Mouse (Mus musculus): ENCODE data around the gene Socs7. TPM values are rescaled to one million over a fixed set of nuclear protein-coding genes. Genes with fewer than 3 reads are reported as not detected.

Gene Socs7
- total RNA-seq, 1 experiment = 14.5 TPM

GRCm38 (mm10) chr11:97418834-97419539 lies 56.6 kb downstream of the Socs7 start:
- no peak for DNase-seq (ENCODE audit: low read depth, low spot score)
- peaks cover 6 to 26% of the 10 kb centered on the region in 2 experiments for H3K4me1 ChIP-seq (ENCODE audit: control insufficient read depth in 2 of 2, insufficient read depth in 2 of 2, low read length in 2 of 2, poor library complexity in 1 of 2)
- TF ChIP-seq MAFK (IDR thresholded peaks at IDR 0.05; ENCODE audit: insufficient read depth, low read depth, low read length) (no peak), HCFC1 (IDR thresholded peaks at IDR 0.05; ENCODE audit: borderline replicate concordance, insufficient read depth, low read length) (no peak), ZC3H11A (IDR thresholded peaks at IDR 0.05; ENCODE audit: borderline replicate concordance, low read depth, low read length) (no peak), CHD2 (IDR thresholded peaks at IDR 0.05; ENCODE audit: low read depth, low read length) (no peak), ZNF384 (IDR thresholded peaks at IDR 0.05; ENCODE audit: low read depth, low read length) (no peak)
- H3K36me3 ChIP-seq (ENCODE audit: control insufficient read depth, insufficient read depth, low read length, poor library complexity, severe bottlenecking) = peaks cover 2% of the 10 kb centered on the region; the same call in 1 of the 2 replicates
- in situ Hi-C loops (cut with MboI; ENCODE audit: low sequenced_read_pairs in 2 of 2, unreplicated experiment in 2 of 2) = no loop called here
- no peaks in the 10 kb centered on the region for H3K9me3 ChIP-seq (ENCODE audit: control insufficient read depth, insufficient read depth, low read depth, low read length)
- H3K27ac ChIP-seq (ENCODE audit: insufficient read depth, low read depth, low read length, poor library complexity, severe bottlenecking) = no peak overlapping the region
- H3K9ac ChIP-seq (ENCODE audit: insufficient read depth, low read depth, low read length, poor library complexity, severe bottlenecking) = no peak overlapping the region
- H3K4me3 ChIP-seq (ENCODE audit: insufficient read depth in 1 of 2, low read depth in 1 of 2, low read length in 2 of 2, poor library complexity in 1 of 2, severe bottlenecking in 1 of 2) = no peak overlapping the region

DNA sequence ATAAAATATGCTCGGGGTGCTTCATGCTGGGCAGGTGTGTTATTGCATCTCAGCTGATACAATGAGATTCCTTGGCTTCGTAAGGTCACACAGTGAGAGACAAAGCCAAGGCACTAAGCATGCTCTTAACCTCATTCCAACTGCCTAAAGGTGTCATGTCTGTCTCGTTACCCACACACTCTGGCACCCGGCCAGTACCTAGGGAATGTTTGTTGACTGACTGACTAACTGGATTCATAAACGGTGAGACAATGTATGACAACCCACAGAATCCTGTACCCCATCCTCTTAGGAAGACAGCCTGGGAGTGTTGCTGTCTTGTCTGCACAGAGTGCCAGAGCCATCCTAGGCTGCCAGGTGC lies 57.2 kb downstream of the Socs7 start:
- no peak for DNase-seq (ENCODE audit: low read depth, low spot score)
- TF ChIP-seq HCFC1 (IDR thresholded peaks at IDR 0.05; ENCODE audit: borderline replicate concordance, insufficient read depth, low read length) (no peak), CHD2 (IDR thresholded peaks at IDR 0.05; ENCODE audit: low read depth, low read length) (no peak), ZC3H11A (IDR thresholded peaks at IDR 0.05; ENCODE audit: borderline replicate concordance, low read depth, low read length) (no peak), ZNF384 (IDR thresholded peaks at IDR 0.05; ENCODE audit: low read depth, low read length) (no peak), MAFK (IDR thresholded peaks at IDR 0.05; ENCODE audit: insufficient read depth, low read depth, low read length) (no peak)
- H3K4me1 ChIP-seq (ENCODE audit: control insufficient read depth in 2 of 2, insufficient read depth in 2 of 2, low read length in 2 of 2, poor library complexity in 1 of 2) = peaks cover 4 to 23% of the 10 kb centered on the region in 2 experiments
- in situ Hi-C loops (cut with MboI; ENCODE audit: low sequenced_read_pairs in 2 of 2, unreplicated experiment in 2 of 2) = no loop called here
- H3K9ac ChIP-seq (ENCODE audit: insufficient read depth, low read depth, low read length, poor library complexity, severe bottlenecking) = no peak overlapping the region
- H3K27ac ChIP-seq (ENCODE audit: insufficient read depth, low read depth, low read length, poor library complexity, severe bottlenecking) = no peak overlapping the region
- peaks cover 2% of the 10 kb centered on the region; the same call in 1 of the 2 replicates for H3K36me3 ChIP-seq (ENCODE audit: control insufficient read depth, insufficient read depth, low read length, poor library complexity, severe bottlenecking)
- H3K4me3 ChIP-seq (ENCODE audit: insufficient read depth in 1 of 2, low read depth in 1 of 2, low read length in 2 of 2, poor library complexity in 1 of 2, severe bottlenecking in 1 of 2) = no peak overlapping the region
- H3K9me3 ChIP-seq (ENCODE audit: control insufficient read depth, insufficient read depth, low read depth, low read length) = no peaks in the 10 kb centered on the region

GRCm38 (mm10) chr11:97422507-97422906 lies 60.2 kb downstream of the Socs7 start:
- H3K4me3 ChIP-seq (ENCODE audit: insufficient read depth in 1 of 2, low read depth in 1 of 2, low read length in 2 of 2, poor library complexity in 1 of 2, severe bottlenecking in 1 of 2) = no peak overlapping the region
- H3K36me3 ChIP-seq (ENCODE audit: control insufficient read depth, insufficient read depth, low read length, poor library complexity, severe bottlenecking) = peaks cover 2% of the 10 kb centered on the region; the same call in 1 of the 2 replicates
- in situ Hi-C loops (cut with MboI; ENCODE audit: low sequenced_read_pairs in 2 of 2, unreplicated experiment in 2 of 2) = no loop called here
- H3K27ac ChIP-seq (ENCODE audit: insufficient read depth, low read depth, low read length, poor library complexity, severe bottlenecking) = no peak overlapping the region
- H3K9ac ChIP-seq (ENCODE audit: insufficient read depth, low read depth, low read length, poor library complexity, severe bottlenecking) = no peak overlapping the region
- H3K9me3 ChIP-seq (ENCODE audit: control insufficient read depth, insufficient read depth, low read depth, low read length) = no peaks in the 10 kb centered on the region
- peaks cover 2 to 15% of the 10 kb centered on the region in 2 experiments; a peak in 3 of 4 replicates for H3K4me1 ChIP-seq (ENCODE audit: control insufficient read depth in 2 of 2, insufficient read depth in 2 of 2, low read length in 2 of 2, poor library complexity in 1 of 2)
- no peak for TF ChIP-seq HCFC1 (IDR thresholded peaks at IDR 0.05; ENCODE audit: borderline replicate concordance, insufficient read depth, low read length)
- TF ChIP-seq ZC3H11A (IDR thresholded peaks at IDR 0.05; ENCODE audit: borderline replicate concordance, low read depth, low read length) = no peak
- TF ChIP-seq MAFK (IDR thresholded peaks at IDR 0.05; ENCODE audit: insufficient read depth, low read depth, low read length) = no peak
- TF ChIP-seq CHD2 (IDR thresholded peaks at IDR 0.05; ENCODE audit: low read depth, low read length) = no peak
- TF ChIP-seq ZNF384 (IDR thresholded peaks at IDR 0.05; ENCODE audit: low read depth, low read length) = no peak
- DNase-seq (ENCODE audit: low read depth, low spot score) = no peak

- Histone ChIP-seq H3K27ac (ENCODE audit: insufficient read depth, low read depth, low read length, poor library complexity, severe bottlenecking) (no peak overlapping the region), H3K36me3 (ENCODE audit: control insufficient read depth, insufficient read depth, low read length, poor library complexity, severe bottlenecking) (no peaks in the 10 kb centered on the region; the same call in 1 of the 2 replicates), H3K9ac (ENCODE audit: insufficient read depth, low read depth, low read length, poor library complexity, severe bottlenecking) (no peak overlapping the region), H3K9me3 (ENCODE audit: control insufficient read depth, insufficient read depth, low read depth, low read length) (no peaks in the 10 kb centered on the region), H3K4me3 (ENCODE audit: insufficient read depth in 1 of 2, low read depth in 1 of 2, low read length in 2 of 2, poor library complexity in 1 of 2, severe bottlenecking in 1 of 2) (no peak overlapping the region), H3K4me1 (ENCODE audit: control insufficient read depth in 2 of 2, insufficient read depth in 2 of 2, low read length in 2 of 2, poor library complexity in 1 of 2) (peaks cover 7 to 12% of the 10 kb centered on the region in 2 experiments; a peak in 3 of 4 replicates)
- in situ Hi-C loops (cut with MboI; ENCODE audit: low sequenced_read_pairs in 2 of 2, unreplicated experiment in 2 of 2) = no loop called here
- TF ChIP-seq HCFC1 (IDR thresholded peaks at IDR 0.05; ENCODE audit: borderline replicate concordance, insufficient read depth, low read length) (no peak), MAFK (IDR thresholded peaks at IDR 0.05; ENCODE audit: insufficient read depth, low read depth, low read length) (no peak), ZC3H11A (IDR thresholded peaks at IDR 0.05; ENCODE audit: borderline replicate concordance, low read depth, low read length) (no peak), ZNF384 (IDR thresholded peaks at IDR 0.05; ENCODE audit: low read depth, low read length) (no peak)
- no peak for DNase-seq (ENCODE audit: low read depth, low spot score)
Observed at GRCm38 (mm10) chr11:97424092-97424692, 61.8 kb downstream of the Socs7 start.
